Mouse (Mus musculus): ENCODE results near the gene Pml. TPM values are rescaled to one million over a fixed set of nuclear protein-coding genes. Genes with fewer than 3 reads are reported as not detected.

The Pml gene
- polyA plus RNA-seq, 1 experiment, result 71.3 TPM

DNA sequence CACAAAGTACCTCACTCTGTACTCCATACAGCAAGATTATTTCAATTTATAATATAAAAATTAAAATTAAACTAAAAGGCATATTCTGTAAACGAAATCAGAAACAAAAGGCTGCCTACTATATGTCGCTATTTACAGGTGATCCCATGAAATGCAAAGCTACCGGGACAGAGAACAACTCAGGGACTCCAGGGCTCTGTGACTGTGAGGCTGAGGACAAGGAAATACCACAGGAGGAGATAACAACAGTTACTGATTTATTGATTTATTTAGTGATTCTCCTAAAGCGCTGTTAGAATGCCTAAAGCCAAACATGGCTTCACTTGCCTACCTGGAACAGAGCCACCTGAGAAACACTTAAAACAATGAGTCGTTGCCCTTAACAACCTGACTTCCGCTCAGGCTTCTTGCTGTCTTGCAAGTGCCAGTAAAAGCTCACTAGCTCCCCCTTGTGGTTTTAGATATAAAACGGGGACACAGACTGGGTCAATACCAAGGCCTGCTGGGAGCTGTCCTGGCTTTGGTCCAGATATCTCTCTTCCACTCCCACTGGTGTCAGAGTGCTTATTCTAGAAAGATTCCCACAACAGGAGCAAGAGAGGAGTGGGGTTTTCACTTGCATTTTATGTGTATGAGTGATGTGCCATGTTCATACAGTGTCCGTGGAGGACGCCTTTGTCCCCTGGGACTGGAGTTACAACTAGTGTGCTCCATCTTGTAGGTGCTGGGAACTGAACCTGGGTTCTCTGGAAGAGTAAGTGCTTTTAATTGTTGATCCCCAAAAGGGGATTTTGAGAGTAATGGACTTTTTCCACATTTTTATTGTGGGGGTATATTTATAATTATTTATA, 30.9 kb upstream of the Pml start:
- TF ChIP-seq CTCF (IDR thresholded peaks at IDR 0.05; ENCODE audit: low read depth, low read length) (peak; percentile 69), POLR2A (IDR thresholded peaks at IDR 0.05; ENCODE audit: borderline replicate concordance, low read depth, low read length) (no peak)
- Histone ChIP-seq H3K4me3 (ENCODE audit: insufficient read depth, low read length) (no peak overlapping the region), H3K4me1 (ENCODE audit: control insufficient read depth, insufficient read depth, low read length) (peaks cover 16% of the 10 kb centered on the region), H3K27ac (ENCODE audit: insufficient read depth, low read depth, low read length) (no peak overlapping the region)

- Histone ChIP-seq H3K27ac (ENCODE audit: insufficient read depth, low read depth, low read length) (no peak overlapping the region), H3K4me1 (ENCODE audit: control insufficient read depth, insufficient read depth, low read length) (peaks cover 18% of the 10 kb centered on the region), H3K4me3 (ENCODE audit: insufficient read depth, low read length) (no peak overlapping the region)
- TF ChIP-seq CTCF (IDR thresholded peaks at IDR 0.05; ENCODE audit: low read depth, low read length) (no peak), POLR2A (IDR thresholded peaks at IDR 0.05; ENCODE audit: borderline replicate concordance, low read depth, low read length) (no peak)
These were observed 30.2 kb upstream of the Pml start for GRCm38 (mm10) chr9:58279780-58280179.

DNA sequence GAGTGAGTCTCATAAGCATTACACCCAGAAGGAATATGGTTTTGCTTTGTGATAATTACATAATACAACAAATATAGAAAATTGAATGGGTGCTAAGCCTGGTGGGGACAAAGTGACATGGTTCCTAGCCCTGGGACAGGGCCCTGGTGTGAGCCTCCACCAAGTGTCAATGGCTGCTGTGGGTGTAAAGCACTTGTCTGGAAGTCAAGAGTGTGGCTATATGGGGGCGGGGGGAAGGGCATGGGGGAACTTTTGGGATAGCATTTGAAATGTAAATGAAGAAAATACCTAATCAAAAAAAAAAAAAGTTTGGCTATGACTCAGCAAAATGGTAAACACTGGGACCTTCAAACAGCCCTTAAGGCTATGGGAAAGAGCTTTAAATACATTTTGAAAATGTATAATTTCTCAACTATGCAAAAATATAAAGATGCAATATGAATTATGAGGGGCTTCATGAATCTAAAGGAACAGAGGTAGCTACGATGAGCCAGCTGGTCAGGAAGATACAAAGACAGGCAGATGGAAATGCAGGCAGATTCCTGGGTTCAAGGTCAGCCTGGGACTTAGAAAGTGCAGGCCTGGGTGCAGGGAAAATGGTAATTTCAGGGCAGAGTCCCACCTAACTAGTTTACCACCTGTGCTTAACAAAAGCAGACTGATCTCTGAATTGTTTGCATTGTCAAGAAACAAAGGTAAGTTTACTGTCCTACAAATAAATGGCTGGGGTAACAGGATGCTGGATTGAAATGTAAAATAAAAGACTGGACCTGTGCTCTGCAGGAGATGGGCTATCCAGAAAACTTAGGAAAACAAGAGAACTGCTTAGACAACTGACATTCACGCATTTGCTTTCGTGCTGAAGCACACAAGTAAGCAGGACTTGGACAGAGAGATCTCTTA, 29.5 kb upstream of the Pml start:
- TF ChIP-seq CTCF (IDR thresholded peaks at IDR 0.05; ENCODE audit: low read depth, low read length), result no peak
- no peak for TF ChIP-seq POLR2A (IDR thresholded peaks at IDR 0.05; ENCODE audit: borderline replicate concordance, low read depth, low read length)
- Histone ChIP-seq H3K4me1 (ENCODE audit: control insufficient read depth, insufficient read depth, low read length) (peaks cover 25% of the 10 kb centered on the region), H3K27ac (ENCODE audit: insufficient read depth, low read depth, low read length) (no peak overlapping the region), H3K4me3 (ENCODE audit: insufficient read depth, low read length) (no peak overlapping the region)

GRCm38 (mm10) chr9:58278313-58278712, 28.7 kb upstream of the Pml start:
- H3K4me1 ChIP-seq (ENCODE audit: control insufficient read depth, insufficient read depth, low read length), result peaks cover 32% of the 10 kb centered on the region

DNA sequence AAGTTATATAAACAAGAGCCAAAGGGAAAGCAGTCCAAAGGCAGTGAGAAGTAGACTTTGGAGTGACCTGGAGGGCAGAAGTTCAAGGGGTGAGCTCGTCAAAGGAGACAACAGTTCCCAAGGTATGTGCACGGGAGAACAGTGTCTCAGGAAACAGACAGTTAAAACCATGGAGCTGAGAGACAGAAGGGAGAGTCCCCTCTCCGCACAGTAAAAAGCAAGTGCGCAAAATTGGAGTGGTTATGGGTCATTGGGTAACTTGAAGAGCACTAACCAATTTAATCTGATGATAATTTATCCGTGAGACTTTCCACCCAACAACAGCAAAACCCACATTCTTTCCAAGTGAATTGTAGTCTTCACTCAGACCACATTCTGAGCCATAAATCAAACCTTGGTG, 26.8 kb upstream of the Pml start:
- 0 out of 2 replicates have a peak overlapping the region, but pooled peaks have one; percentile 4 for H3K27ac ChIP-seq (ENCODE audit: insufficient read depth, low read depth, low read length)
- peaks cover 52% of the 10 kb centered on the region for H3K4me1 ChIP-seq (ENCODE audit: control insufficient read depth, insufficient read depth, low read length)
- H3K4me3 ChIP-seq (ENCODE audit: insufficient read depth, low read length), result no peak overlapping the region
- TF ChIP-seq POLR2A (IDR thresholded peaks at IDR 0.05; ENCODE audit: borderline replicate concordance, low read depth, low read length), result no peak
- no peak for TF ChIP-seq CTCF (IDR thresholded peaks at IDR 0.05; ENCODE audit: low read depth, low read length)

More at GRCm38 (mm10) chr9:58278313-58278712, 28.7 kb upstream of the Pml start:
- no peak overlapping the region for H3K27ac ChIP-seq (ENCODE audit: insufficient read depth, low read depth, low read length)
- TF ChIP-seq POLR2A (IDR thresholded peaks at IDR 0.05; ENCODE audit: borderline replicate concordance, low read depth, low read length), result no peak
- no peak for TF ChIP-seq CTCF (IDR thresholded peaks at IDR 0.05; ENCODE audit: low read depth, low read length)
- no peak overlapping the region for H3K4me3 ChIP-seq (ENCODE audit: insufficient read depth, low read length)

GRCm38 (mm10) chr9:58275797-58276196, 26.2 kb upstream of the Pml start:
- H3K4me3 ChIP-seq (ENCODE audit: insufficient read depth, low read length), result peak overlapping the region; percentile 40
- peaks cover 55% of the 10 kb centered on the region for H3K4me1 ChIP-seq (ENCODE audit: control insufficient read depth, insufficient read depth, low read length)
- TF ChIP-seq CTCF (IDR thresholded peaks at IDR 0.05; ENCODE audit: low read depth, low read length), result no peak
- no peak for TF ChIP-seq POLR2A (IDR thresholded peaks at IDR 0.05; ENCODE audit: borderline replicate concordance, low read depth, low read length)
- H3K27ac ChIP-seq (ENCODE audit: insufficient read depth, low read depth, low read length), result peak overlapping the region; percentile 89

GRCm38 (mm10) chr9:58275115-58275774, 25.7 kb upstream of the Pml start:
- TF ChIP-seq POLR2A (IDR thresholded peaks at IDR 0.05; ENCODE audit: borderline replicate concordance, low read depth, low read length), result no peak
- TF ChIP-seq CTCF (IDR thresholded peaks at IDR 0.05; ENCODE audit: low read depth, low read length), result no peak
- H3K4me3 ChIP-seq (ENCODE audit: insufficient read depth, low read length), result peak overlapping the region; percentile 40
- peak overlapping the region; percentile 89 for H3K27ac ChIP-seq (ENCODE audit: insufficient read depth, low read depth, low read length)
- peaks cover 59% of the 10 kb centered on the region for H3K4me1 ChIP-seq (ENCODE audit: control insufficient read depth, insufficient read depth, low read length)

- H3K4me3 ChIP-seq (ENCODE audit: insufficient read depth, low read length), result no peak overlapping the region
- no peak for TF ChIP-seq POLR2A (IDR thresholded peaks at IDR 0.05; ENCODE audit: borderline replicate concordance, low read depth, low read length)
- no peak for TF ChIP-seq CTCF (IDR thresholded peaks at IDR 0.05; ENCODE audit: low read depth, low read length)
- peaks cover 61% of the 10 kb centered on the region for H3K4me1 ChIP-seq (ENCODE audit: control insufficient read depth, insufficient read depth, low read length)
- peak overlapping the region; percentile 65; the same call in 1 of the 2 replicates for H3K27ac ChIP-seq (ENCODE audit: insufficient read depth, low read depth, low read length)
These were observed 25.0 kb upstream of the Pml start for GRCm38 (mm10) chr9:58274626-58275025.

- TF ChIP-seq POLR2A (IDR thresholded peaks at IDR 0.05; ENCODE audit: borderline replicate concordance, low read depth, low read length) (no peak), CTCF (IDR thresholded peaks at IDR 0.05; ENCODE audit: low read depth, low read length) (no peak)
- peaks cover 61% of the 10 kb centered on the region for H3K4me1 ChIP-seq (ENCODE audit: control insufficient read depth, insufficient read depth, low read length)
- H3K4me3 ChIP-seq (ENCODE audit: insufficient read depth, low read length), result no peak overlapping the region
- peak overlapping the region; percentile 65; the same call in 1 of the 2 replicates for H3K27ac ChIP-seq (ENCODE audit: insufficient read depth, low read depth, low read length)
These were observed 24.6 kb upstream of the Pml start for GRCm38 (mm10) chr9:58274101-58274604.

Data from bone marrow macrophage, adult 2 months (primary cell).